Mouse (Mus musculus) forebrain, embryonic 16.5 days (tissue): ENCODE results near the gene Triap1. TPM values are rescaled to one million over a fixed set of nuclear protein-coding genes. Genes with fewer than 3 reads are reported as not detected.

Source experiments
- ATAC-seq: fragments of 200-750 bp; cut with Nextera tagmentation; 2 replicates; pipeline ENCODE4 v1.8.0; 2017; ENCODE audit warnings: mild to moderate bottlenecking, moderate library complexity
- H3K27ac ChIP-seq: fragments of 300-500 bp; sonication (generic); 2 replicates; pipeline ENCODE4 v1.5.1; 2014; ENCODE audit warnings: low read length, control low read depth
- H3K27me3 ChIP-seq: fragments of 300-500 bp; sonication (generic); replicated peaks from 2 replicates; pipeline ENCODE4 v1.6.1; 2014; ENCODE audit warnings: low read length; ENCODE audit not compliant: control insufficient read depth, insufficient read depth
- H3K36me3 ChIP-seq: fragments of 300-500 bp; sonication (generic); 2 replicates; pipeline ENCODE4 v1.6.1; 2014; ENCODE audit not compliant: control insufficient read depth, insufficient read depth
- H3K4me1 ChIP-seq: fragments of 300-500 bp; sonication (generic); replicated peaks from 2 replicates; pipeline ENCODE4 v1.6.1; 2014; ENCODE audit warnings: low read length; ENCODE audit not compliant: control insufficient read depth, insufficient read depth
- H3K4me2 ChIP-seq: fragments of 300-500 bp; sonication (generic); 2 replicates; pipeline ENCODE4 v1.6.1; 2014; ENCODE audit warnings: mild to moderate bottlenecking, low read length, control low read depth
- H3K4me3 ChIP-seq: fragments of 300-500 bp; sonication (generic); replicated peaks from 2 replicates; pipeline ENCODE4 v1.5.1; 2014; ENCODE audit warnings: mild to moderate bottlenecking, low read length, control low read depth
- H3K9ac ChIP-seq: fragments of 300-500 bp; sonication (generic); replicated peaks from 2 replicates; pipeline ENCODE4 v1.6.1; 2014; ENCODE audit warnings: low read depth, low read length, control low read depth
- H3K9me3 ChIP-seq: fragments of 300-500 bp; sonication (generic); 2 replicates; pipeline ENCODE4 v1.6.1; 2016; ENCODE audit warnings: low read length; ENCODE audit not compliant: control insufficient read depth
- WGBS: fragments of 180-500 bp; shearing (Covaris S2); extraction: QIAGEN DNeasy Blood & Tissue Kit; methylation state at CpG from one replicate; pipeline ENCODE4 v1.1.7; 2014; 5-methylcytosine and 5-hydroxymethylcytosine counted together
- polyA plus RNA-seq: library from polyadenylated mRNA; unstranded; fragments of >200 nt; fragmentation: Nextera tagmentation; extraction: Ambion mirVana; gene quantifications from 2 replicates; pipeline ENCODE4 v1.2.1, GENCODE M21; 2015

Gene Triap1
- polyA plus RNA-seq, 1 experiment from 2014 or later = 59.9 TPM

GRCm38 (mm10) chr5:115351348-115351747 lies 10.3 kb downstream of the Triap1 start:
- Histone ChIP-seq H3K9ac (no peak overlapping the region), H3K9me3 (no peaks in the 10 kb centered on the region), H3K4me1 (peaks cover 19% of the 10 kb centered on the region), H3K36me3 (no peaks in the 10 kb centered on the region), H3K4me3 (no peak overlapping the region), H3K4me2 (no peak overlapping the region), H3K27ac (no peak overlapping the region), H3K27me3 (no peaks in the 10 kb centered on the region)
- ATAC-seq = no peak
- WGBS = 81% methylated on average over 5 of the region's 5 CpGs

DNA sequence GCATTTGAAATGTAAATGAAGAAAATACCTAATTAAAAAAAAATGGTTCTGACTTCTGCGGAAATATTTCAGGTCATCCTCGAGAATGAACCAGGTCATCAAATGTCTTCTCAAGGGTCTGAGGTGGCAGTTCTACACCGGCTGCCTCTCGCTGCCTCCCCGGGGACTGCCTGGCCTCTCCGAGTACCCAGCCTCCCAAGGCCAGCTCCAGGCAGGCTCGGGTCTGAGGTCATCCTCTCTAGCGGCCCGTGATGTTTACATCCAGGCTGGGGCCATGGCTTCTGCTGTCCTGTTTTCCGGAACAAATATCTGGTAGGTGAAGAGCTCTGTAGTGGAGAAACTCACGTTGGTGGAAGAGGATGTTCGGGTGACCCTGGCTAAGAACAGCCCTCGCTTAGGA lies 14.0 kb downstream of the Triap1 start:
- H3K4me3 ChIP-seq = no peak overlapping the region
- H3K9me3 ChIP-seq = no peaks in the 10 kb centered on the region
- H3K27me3 ChIP-seq = no peaks in the 10 kb centered on the region
- ATAC-seq = no peak
- no peak overlapping the region for H3K4me2 ChIP-seq
- no peaks in the 10 kb centered on the region for H3K36me3 ChIP-seq
- no peaks in the 10 kb centered on the region for H3K4me1 ChIP-seq
- no peak overlapping the region for H3K27ac ChIP-seq
- H3K9ac ChIP-seq = no peak overlapping the region
- 72% methylated on average over 13 of the region's 13 CpGs for WGBS

DNA sequence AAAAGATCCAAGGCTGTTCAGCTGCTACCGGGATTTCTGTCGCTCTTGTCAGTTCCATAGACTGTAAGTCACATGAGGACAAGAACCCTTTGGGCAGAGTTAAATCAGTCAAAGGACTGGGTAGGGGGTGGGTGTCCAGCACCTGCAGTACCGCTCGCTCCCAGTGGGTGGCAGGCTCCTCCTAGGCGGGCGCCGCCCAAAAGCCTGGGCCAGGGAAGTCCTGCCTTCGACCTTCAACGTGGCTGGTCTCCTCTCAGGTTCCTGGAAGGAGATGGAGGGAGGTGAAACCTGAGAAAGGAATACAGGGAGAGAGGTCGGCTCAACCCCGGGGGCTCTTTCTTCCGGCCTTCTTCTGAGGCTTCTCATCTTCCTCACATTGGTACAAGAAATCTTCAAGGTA lies 17.8 kb downstream of the Triap1 start:
- Histone ChIP-seq H3K4me3 (no peak overlapping the region), H3K27ac (no peak overlapping the region), H3K9ac (no peak overlapping the region), H3K4me2 (no peak overlapping the region), H3K27me3 (no peaks in the 10 kb centered on the region), H3K9me3 (no peaks in the 10 kb centered on the region), H3K4me1 (no peaks in the 10 kb centered on the region), H3K36me3 (no peaks in the 10 kb centered on the region)
- ATAC-seq = 0 out of 2 replicates have a peak, but pooled peaks have one; percentile 64
- 5% methylated on average over 12 of the region's 12 CpGs for WGBS

DNA sequence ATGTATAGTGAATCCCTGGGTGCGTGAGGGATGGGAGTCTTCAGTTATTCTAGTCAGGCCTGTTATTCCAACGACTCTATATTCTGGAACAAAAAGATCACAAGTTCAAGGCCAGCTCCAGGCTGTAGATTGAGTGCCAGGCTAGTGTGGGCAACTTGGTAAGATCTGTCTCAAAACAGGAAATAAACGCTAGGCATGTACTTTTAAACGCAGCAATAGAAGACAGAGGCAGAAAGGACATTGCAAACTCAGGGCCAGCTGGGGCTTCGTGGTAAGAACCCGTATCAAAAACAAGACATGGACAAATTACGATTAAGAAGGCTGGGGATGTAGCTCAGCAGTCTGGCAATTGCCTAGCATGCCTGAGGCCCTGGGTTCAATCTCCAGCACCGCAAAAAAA lies 18.4 kb downstream of the Triap1 start:
- Histone ChIP-seq H3K9ac (no peak overlapping the region), H3K27ac (no peak overlapping the region), H3K9me3 (no peaks in the 10 kb centered on the region), H3K4me3 (no peak overlapping the region), H3K4me2 (no peak overlapping the region), H3K27me3 (no peaks in the 10 kb centered on the region), H3K36me3 (no peaks in the 10 kb centered on the region), H3K4me1 (no peaks in the 10 kb centered on the region)
- 84% methylated on average over 8 of the region's 8 CpGs for WGBS
- no peak for ATAC-seq

DNA sequence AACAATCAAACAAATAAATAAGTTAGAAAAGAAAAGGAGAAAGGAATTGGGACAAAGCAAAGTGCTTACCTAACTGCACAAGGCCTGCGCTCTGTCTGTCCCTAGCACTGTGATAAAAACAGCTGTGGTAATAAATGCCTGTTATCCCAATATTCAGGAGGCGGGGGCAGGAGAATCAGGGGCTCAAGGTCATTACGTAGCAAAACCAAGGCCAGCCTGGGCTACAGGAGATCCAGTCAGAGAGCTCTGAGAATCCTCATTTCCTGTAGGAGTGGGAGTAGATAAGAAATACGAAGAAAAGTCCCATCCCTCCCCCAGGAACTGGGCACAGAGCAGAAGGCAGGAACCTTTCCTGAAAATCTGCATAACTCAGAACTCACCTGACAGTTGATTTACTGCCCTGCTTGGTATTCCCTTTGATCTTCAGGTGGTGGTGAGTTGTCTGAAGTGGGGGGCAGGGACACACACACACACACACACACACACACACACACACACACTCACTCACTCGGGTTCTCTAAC lies 18.9 kb downstream of the Triap1 start:
- no peaks in the 10 kb centered on the region for H3K9me3 ChIP-seq
- H3K27ac ChIP-seq = no peak overlapping the region
- ATAC-seq = no peak
- WGBS = 70% methylated on average over 5 of the region's 5 CpGs
- H3K4me1 ChIP-seq = no peaks in the 10 kb centered on the region
- no peak overlapping the region for H3K4me2 ChIP-seq
- no peak overlapping the region for H3K4me3 ChIP-seq
- no peaks in the 10 kb centered on the region for H3K36me3 ChIP-seq
- no peak overlapping the region for H3K9ac ChIP-seq
- H3K27me3 ChIP-seq = no peaks in the 10 kb centered on the region

- ATAC-seq = no peak
- Histone ChIP-seq H3K9me3 (no peaks in the 10 kb centered on the region), H3K4me3 (no peak overlapping the region), H3K9ac (no peak overlapping the region), H3K4me1 (no peaks in the 10 kb centered on the region), H3K4me2 (no peak overlapping the region), H3K27me3 (no peaks in the 10 kb centered on the region), H3K36me3 (no peaks in the 10 kb centered on the region), H3K27ac (no peak overlapping the region)
- WGBS = 36% methylated on average over 7 of the region's 7 CpGs
These were observed 21.2 kb downstream of the Triap1 start for GRCm38 (mm10) chr5:115362216-115362615.

- no peak overlapping the region for H3K4me2 ChIP-seq
- H3K9me3 ChIP-seq = no peaks in the 10 kb centered on the region
- no peak for ATAC-seq
- H3K9ac ChIP-seq = 0 out of 2 replicates have a peak overlapping the region, but pooled peaks have one; percentile 32
- H3K4me1 ChIP-seq = no peaks in the 10 kb centered on the region
- H3K27ac ChIP-seq = no peak overlapping the region
- no peaks in the 10 kb centered on the region for H3K36me3 ChIP-seq
- no peak overlapping the region for H3K4me3 ChIP-seq
- 27% methylated on average over 16 of the region's 19 CpGs for WGBS
- no peaks in the 10 kb centered on the region for H3K27me3 ChIP-seq
These were observed 22.0 kb downstream of the Triap1 start for GRCm38 (mm10) chr5:115362819-115363714.

DNA sequence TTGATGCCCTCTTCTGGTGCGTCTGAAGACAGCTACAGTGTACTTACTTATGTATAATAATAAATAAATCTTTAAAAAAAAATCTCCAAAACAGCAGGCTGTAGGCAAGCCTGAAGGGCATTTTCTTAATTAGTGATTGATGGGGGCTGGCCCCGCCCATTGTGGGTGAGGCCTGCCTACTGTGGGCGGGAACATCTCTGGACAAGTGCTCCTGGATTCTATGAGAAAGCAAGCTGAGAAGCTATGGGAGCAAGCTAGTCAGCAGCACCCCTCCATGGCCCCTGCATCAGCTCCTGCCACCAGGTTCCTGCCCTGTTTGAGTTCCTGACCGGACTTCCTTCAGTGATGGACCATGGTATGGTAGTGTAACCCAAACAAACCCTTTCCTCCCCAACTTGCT lies 23.8 kb downstream of the Triap1 start:
- Histone ChIP-seq H3K9ac (no peak overlapping the region), H3K4me1 (no peaks in the 10 kb centered on the region), H3K9me3 (no peaks in the 10 kb centered on the region), H3K4me2 (no peak overlapping the region), H3K27ac (no peak overlapping the region), H3K36me3 (no peaks in the 10 kb centered on the region), H3K4me3 (no peak overlapping the region), H3K27me3 (no peaks in the 10 kb centered on the region)
- 94% methylated on average over 4 of the region's 4 CpGs for WGBS
- ATAC-seq = no peak

- 72% methylated on average over 9 of the region's 9 CpGs for WGBS
- H3K9me3 ChIP-seq = no peaks in the 10 kb centered on the region
- H3K27ac ChIP-seq = no peak overlapping the region
- ATAC-seq = no peak
- H3K4me3 ChIP-seq = no peak overlapping the region
- no peaks in the 10 kb centered on the region for H3K27me3 ChIP-seq
- H3K4me2 ChIP-seq = no peak overlapping the region
- peaks cover 10% of the 10 kb centered on the region for H3K4me1 ChIP-seq
- H3K9ac ChIP-seq = no peak overlapping the region
- no peaks in the 10 kb centered on the region for H3K36me3 ChIP-seq
These were observed 30.7 kb downstream of the Triap1 start for GRCm38 (mm10) chr5:115371736-115372135.
